Mouse (Mus musculus) lung, embryonic 16.5 days (tissue): ENCODE results near the gene Cfap300. TPM values are rescaled to one million over a fixed set of nuclear protein-coding genes. Genes with fewer than 3 reads are reported as not detected.

Experiments used
- ATAC-seq: fragments of 200-750 bp; cut with Nextera tagmentation; 2 replicates; pipeline ENCODE4 v1.8.0; 2017; ENCODE audit warnings: low read depth, mild to moderate bottlenecking, moderate library complexity
- H3K27ac ChIP-seq: fragments of 300-500 bp; sonication (generic); 2 replicates; pipeline ENCODE4 v1.5.1; 2014; ENCODE audit warnings: mild to moderate bottlenecking, control low read depth, low read length
- H3K27me3 ChIP-seq: fragments of 300-500 bp; sonication (generic); 2 replicates; pipeline ENCODE4 v1.6.1; 2014; ENCODE audit warnings: low read depth, low read length, mixed read lengths; ENCODE audit not compliant: control insufficient read depth, insufficient read depth
- H3K36me3 ChIP-seq: fragments of 300-500 bp; sonication (generic); 2 replicates; pipeline ENCODE4 v1.6.1; 2014; ENCODE audit warnings: low read length; ENCODE audit not compliant: control insufficient read depth, insufficient read depth
- H3K4me1 ChIP-seq: fragments of 300-500 bp; sonication (generic); replicated peaks from 2 replicates; pipeline ENCODE4 v1.6.1; 2014; ENCODE audit warnings: low read length, mixed read lengths; ENCODE audit not compliant: control insufficient read depth, insufficient read depth
- H3K4me2 ChIP-seq: fragments of 300-500 bp; sonication (generic); 2 replicates; pipeline ENCODE4 v1.6.1; 2014; ENCODE audit warnings: low read depth, low read length, control low read depth
- H3K4me3 ChIP-seq: fragments of 300-500 bp; sonication (generic); 2 replicates; pipeline ENCODE4 v1.5.1; 2014; ENCODE audit warnings: mild to moderate bottlenecking, low read length, control low read depth
- H3K9ac ChIP-seq: fragments of 300-500 bp; sonication (generic); 2 replicates; pipeline ENCODE4 v1.6.1; 2014; ENCODE audit warnings: low read length, control low read depth
- H3K9me3 ChIP-seq: fragments of 300-500 bp; sonication (generic); 2 replicates; pipeline ENCODE4 v1.6.1; 2016; ENCODE audit warnings: low read length; ENCODE audit not compliant: control insufficient read depth
- WGBS: fragments of 180-500 bp; shearing (Covaris S2); extraction: QIAGEN DNeasy Blood & Tissue Kit; methylation state at CpG from one replicate; pipeline ENCODE4 v1.1.7; 2014; 5-methylcytosine and 5-hydroxymethylcytosine counted together
- polyA plus RNA-seq: library from polyadenylated mRNA; unstranded; fragments of >200 nt; fragmentation: Nextera tagmentation; extraction: Ambion mirVana; gene quantifications from 2 replicates; pipeline ENCODE4 v1.2.1, GENCODE M21; 2015

Gene Cfap300
- 14.4 and 15.7 TPM in 2 replicates for polyA plus RNA-seq

DNA sequence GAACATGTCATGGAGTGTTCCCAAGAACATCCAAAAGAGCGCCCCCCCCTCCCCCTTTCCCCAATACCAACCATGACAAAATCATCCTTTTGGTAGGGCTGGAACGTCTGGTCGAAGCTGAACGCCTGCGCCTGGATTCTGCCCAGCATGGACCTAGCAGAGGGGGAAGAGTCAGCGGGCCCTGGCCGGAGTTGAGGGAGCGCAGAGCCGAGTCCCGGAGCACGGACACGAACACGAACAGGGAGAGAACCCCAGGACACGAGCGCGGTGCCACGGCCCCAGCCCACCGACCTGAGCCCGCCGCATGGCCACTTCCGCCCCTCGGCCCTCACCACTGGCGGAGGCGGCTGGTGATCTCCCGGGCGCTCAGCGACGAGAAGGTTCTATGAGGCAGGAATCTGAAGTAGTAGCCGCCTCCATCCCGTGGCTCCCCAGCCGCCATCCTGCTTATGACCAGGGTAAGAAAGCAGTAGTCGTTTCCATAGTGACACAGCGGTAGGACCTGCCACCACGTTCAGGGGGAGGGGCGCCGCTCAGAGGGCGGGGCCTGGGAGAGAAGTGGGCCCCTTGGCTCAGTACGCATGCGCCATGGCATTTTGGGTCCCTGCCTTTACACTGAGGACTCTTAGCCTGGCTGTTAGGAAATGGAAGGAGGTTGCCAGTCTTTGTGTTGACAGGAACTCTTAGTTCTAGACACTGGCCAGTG lies at the start of gene Cfap300:
Cfap300 (minus strand) TSS at position 486 of the 706 bp plus-strand sequence.
- Histone ChIP-seq H3K9me3 (no peaks in the 10 kb centered on the region), H3K4me2 (peak within 1 kb of the TSS; percentile 71), H3K4me1 (peaks cover 8% of the 10 kb centered on the region; the same call in 1 of the 2 replicates), H3K27me3 (no peaks in the 10 kb centered on the region), H3K9ac (peak within 1 kb of the TSS; percentile 73), H3K27ac (peak within 1 kb of the TSS; percentile 53), H3K4me3 (peak within 1 kb of the TSS; percentile 80), H3K36me3 (no peaks in the 10 kb centered on the region)
- ATAC-seq, result peak; percentile 98
- WGBS, result under 1% methylated on average over 38 of the region's 39 CpGs

DNA sequence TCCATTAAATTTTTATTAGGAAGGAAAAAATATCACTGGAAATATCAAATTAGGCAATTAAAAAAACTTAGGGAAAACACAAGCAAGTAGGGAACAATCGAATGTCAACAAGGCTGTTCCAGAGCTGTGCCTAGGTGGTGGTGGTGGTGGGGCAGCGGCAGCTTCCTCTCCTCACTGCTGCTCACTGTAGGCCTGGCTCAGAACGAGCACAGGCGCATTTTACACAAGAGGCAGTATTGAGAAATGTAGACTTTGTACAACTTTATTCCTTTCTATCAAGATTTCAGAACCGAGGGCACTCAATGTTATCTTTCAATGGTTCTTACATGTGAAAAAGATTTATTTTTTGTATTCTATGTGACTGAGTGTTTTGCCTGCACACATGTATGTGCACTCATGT lies 36.3 kb upstream of the Cfap300 start:
- Histone ChIP-seq H3K27me3 (no peaks in the 10 kb centered on the region), H3K27ac (no peak overlapping the region), H3K4me2 (no peak overlapping the region), H3K4me1 (no peaks in the 10 kb centered on the region), H3K4me3 (no peak overlapping the region), H3K36me3 (no peaks in the 10 kb centered on the region), H3K9ac (no peak overlapping the region), H3K9me3 (no peaks in the 10 kb centered on the region)
- no peak for ATAC-seq
- WGBS, result 74% methylated on average over 5 of the region's 5 CpGs

DNA sequence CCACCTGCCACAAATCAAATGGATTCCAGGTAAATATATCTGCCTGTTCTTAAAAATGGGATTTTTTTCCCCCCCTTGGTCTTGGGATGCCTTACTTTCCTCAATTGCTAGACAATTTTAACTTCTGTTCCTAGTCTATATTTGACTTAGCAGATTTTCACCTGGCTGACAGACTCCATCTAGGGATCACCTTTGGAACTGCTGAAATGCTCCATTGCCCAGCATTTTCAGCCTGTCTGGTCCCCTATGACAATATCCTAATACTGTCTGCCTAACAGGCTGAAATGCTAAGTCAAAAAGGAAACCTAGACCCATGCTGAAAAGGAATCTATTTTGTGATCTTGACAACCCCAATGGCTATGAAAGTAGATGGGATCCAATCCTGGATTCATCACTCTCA lies 31.7 kb upstream of the Cfap300 start:
- Histone ChIP-seq H3K9ac (no peak overlapping the region), H3K27ac (no peak overlapping the region), H3K36me3 (no peaks in the 10 kb centered on the region), H3K4me3 (no peak overlapping the region), H3K27me3 (no peaks in the 10 kb centered on the region), H3K4me1 (no peaks in the 10 kb centered on the region), H3K4me2 (no peak overlapping the region), H3K9me3 (no peaks in the 10 kb centered on the region)
- ATAC-seq, result no peak

DNA sequence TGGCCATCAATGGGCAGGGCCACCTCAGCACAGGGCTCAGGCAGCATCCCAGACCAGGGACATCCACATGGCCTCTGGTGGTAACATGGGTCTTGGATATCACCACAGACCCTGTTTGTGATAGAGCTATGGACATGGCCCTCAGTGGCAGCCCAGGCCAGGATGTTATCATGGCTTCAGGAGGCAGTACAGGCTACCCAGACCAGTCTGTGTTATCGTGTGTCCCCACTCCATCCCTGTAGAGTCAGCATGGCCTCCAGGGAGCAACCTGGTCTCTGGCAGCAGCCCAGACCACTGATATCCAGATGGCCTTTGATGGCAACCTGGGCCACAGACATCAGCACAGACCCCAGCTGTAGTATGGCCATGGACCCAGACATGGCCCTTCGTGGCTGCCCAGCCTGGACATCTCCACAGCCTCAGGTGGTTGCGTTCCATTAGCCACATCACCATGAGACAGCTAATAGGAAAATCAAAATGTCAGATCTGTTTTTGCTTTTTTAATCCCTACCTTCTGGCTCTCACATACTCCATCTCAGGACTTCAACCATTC lies 30.7 kb upstream of the Cfap300 start:
- Histone ChIP-seq H3K4me3 (no peak overlapping the region), H3K27ac (no peak overlapping the region), H3K9me3 (no peaks in the 10 kb centered on the region), H3K4me1 (no peaks in the 10 kb centered on the region), H3K9ac (no peak overlapping the region), H3K36me3 (no peaks in the 10 kb centered on the region), H3K27me3 (no peaks in the 10 kb centered on the region), H3K4me2 (no peak overlapping the region)
- ATAC-seq, result no peak
- 88% methylated on average over 3 of the region's 3 CpGs for WGBS

DNA sequence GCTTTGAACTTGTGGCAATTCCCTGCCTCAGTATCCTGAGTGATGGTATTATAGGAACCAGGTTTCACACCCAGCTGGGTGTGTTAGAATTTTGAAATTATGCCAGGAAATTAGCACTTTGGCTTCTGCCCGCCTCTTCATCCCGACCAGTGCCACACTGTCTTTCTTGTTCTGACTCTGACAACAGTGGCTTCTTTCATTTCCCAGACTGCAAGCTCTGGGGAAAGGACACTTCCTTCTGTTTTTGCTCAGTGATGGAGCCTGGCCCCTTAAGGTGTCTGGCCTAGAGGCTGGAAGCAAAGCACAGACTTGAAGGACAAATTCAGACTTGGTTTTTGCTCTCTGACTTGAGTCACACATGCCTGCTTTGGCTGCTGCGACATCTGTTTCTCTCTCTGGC lies 17.0 kb upstream of the Cfap300 start:
- no peak overlapping the region for H3K4me3 ChIP-seq
- 63% methylated on average over 3 of the region's 3 CpGs for WGBS
- no peaks in the 10 kb centered on the region for H3K27me3 ChIP-seq
- H3K4me1 ChIP-seq, result no peaks in the 10 kb centered on the region
- no peaks in the 10 kb centered on the region for H3K9me3 ChIP-seq
- no peak for ATAC-seq
- no peak overlapping the region for H3K9ac ChIP-seq
- no peaks in the 10 kb centered on the region for H3K36me3 ChIP-seq
- no peak overlapping the region for H3K4me2 ChIP-seq
- no peak overlapping the region for H3K27ac ChIP-seq

DNA sequence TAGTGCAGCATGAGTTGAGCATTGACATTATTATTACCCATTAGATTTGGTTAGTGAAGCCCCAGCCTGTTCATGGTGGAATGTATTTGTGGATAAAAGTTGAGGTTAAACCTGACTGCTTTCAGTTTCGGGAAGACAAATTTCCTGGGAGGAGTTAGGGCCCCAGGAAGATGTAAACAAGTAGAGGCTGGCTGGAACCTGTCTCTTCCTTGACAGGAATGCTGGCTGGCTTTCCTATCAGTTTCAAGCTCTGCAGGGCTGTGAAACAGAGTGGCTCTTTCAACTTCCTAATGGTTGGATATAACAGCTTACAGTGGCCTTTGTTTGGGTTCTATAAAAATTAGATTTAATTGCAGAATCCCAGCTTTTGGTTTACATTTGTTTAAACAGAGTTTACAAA lies 12.2 kb upstream of the Cfap300 start:
- Histone ChIP-seq H3K9ac (no peak overlapping the region), H3K4me1 (no peaks in the 10 kb centered on the region), H3K27me3 (no peaks in the 10 kb centered on the region), H3K4me2 (no peak overlapping the region), H3K4me3 (no peak overlapping the region), H3K36me3 (no peaks in the 10 kb centered on the region), H3K9me3 (no peaks in the 10 kb centered on the region), H3K27ac (no peak overlapping the region)
- no peak for ATAC-seq
- 0% methylated on average over 1 of the region's 1 CpGs for WGBS

DNA sequence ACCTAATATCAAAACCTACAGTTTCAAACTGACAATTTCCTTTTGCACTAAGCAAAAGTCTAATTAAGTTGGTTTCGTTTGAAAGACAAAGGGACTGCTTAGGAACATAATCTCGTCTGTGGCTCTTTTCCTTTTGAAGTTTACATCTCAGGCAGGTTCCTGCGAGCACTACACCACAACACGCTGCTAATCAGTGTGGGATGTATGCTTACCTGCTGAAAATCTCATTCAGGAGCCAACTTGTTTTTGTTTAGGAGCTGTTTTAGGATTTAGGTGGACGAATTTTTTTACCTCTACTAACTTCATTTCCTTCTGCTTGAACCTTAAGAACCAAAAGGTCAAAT lies 393 bp upstream of the Cfap300 start:
- Histone ChIP-seq H3K36me3 (no peaks in the 10 kb centered on the region), H3K9ac (peak overlapping the region; percentile 73), H3K27ac (peak overlapping the region; percentile 47), H3K9me3 (no peaks in the 10 kb centered on the region), H3K4me1 (peaks cover 8% of the 10 kb centered on the region; the same call in 1 of the 2 replicates), H3K4me3 (peak overlapping the region; percentile 80), H3K27me3 (no peaks in the 10 kb centered on the region), H3K4me2 (peak overlapping the region; percentile 71)
- peak; percentile 44 for ATAC-seq
- WGBS, result 11% methylated on average over 5 of the region's 5 CpGs

DNA sequence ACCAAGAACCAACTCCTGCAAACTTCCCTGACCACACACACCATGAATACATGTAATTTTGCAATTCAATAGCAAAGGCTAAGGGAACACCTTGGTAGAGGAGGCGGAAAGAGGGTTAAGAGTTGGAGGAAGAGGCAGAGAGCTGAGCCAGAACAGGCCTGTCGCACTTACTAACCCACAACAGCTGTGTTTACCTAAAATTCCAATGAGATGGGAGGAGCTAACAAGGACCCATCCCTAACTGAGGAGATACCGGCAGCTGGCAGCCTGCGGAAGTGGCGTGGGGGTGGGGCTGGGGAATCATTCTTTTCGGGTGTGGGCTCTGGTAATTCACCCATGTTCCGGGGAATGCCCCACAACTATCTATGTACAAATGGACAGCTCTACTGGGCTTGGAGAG lies 7.1 kb downstream of the Cfap300 start:
- 10% methylated on average over 7 of the region's 7 CpGs for WGBS
- Histone ChIP-seq H3K4me2 (peak overlapping the region; percentile 38), H3K27ac (no peak overlapping the region), H3K4me3 (no peak overlapping the region), H3K9me3 (no peaks in the 10 kb centered on the region), H3K36me3 (no peaks in the 10 kb centered on the region), H3K27me3 (no peaks in the 10 kb centered on the region), H3K4me1 (peaks cover 11% of the 10 kb centered on the region), H3K9ac (no peak overlapping the region)
- peak; percentile 80 for ATAC-seq

DNA sequence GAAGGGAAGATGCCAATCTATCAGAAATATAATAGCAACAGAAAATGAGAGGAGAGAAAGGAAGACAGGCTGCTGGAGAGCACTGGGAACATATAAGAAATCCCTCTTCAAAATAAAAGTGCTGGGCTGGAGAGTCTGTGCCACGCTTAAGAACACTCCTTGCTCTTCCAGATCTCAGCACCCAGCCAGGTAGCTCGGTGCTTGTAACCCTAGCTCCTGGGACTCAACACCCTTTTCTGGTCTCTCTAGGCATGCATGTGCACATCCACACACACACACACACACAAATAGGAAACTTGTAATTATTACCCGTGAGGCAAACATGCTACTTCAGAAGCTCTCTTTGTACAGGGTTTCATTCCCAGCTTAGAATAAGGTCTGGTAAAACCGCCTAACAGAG lies 7.5 kb downstream of the Cfap300 start:
- 0 out of 2 replicates have a peak, but pooled peaks have one; percentile 21 for ATAC-seq
- no peak overlapping the region for H3K27ac ChIP-seq

More for the DNA sequence above, 7.5 kb downstream of the Cfap300 start:
- Histone ChIP-seq H3K4me3 (no peak overlapping the region), H3K9me3 (no peaks in the 10 kb centered on the region), H3K36me3 (no peaks in the 10 kb centered on the region), H3K27me3 (no peaks in the 10 kb centered on the region), H3K4me1 (peaks cover 11% of the 10 kb centered on the region), H3K4me2 (peak overlapping the region; percentile 38; the same call in 1 of the 2 replicates), H3K9ac (no peak overlapping the region)
- 47% methylated on average over 4 of the region's 4 CpGs for WGBS
